Mouse (Mus musculus): ENCODE measurements around the gene Pafah2. TPM values are rescaled to one million over a fixed set of nuclear protein-coding genes. Genes with fewer than 3 reads are reported as not detected.

The Pafah2 gene
- total RNA-seq, 2 experiments from 2014 or later = 7.8 to 10.9 TPM

GRCm38 (mm10) chr4:134417111-134417510 lies 21.0 kb downstream of the Pafah2 start:
- no peak for DNase-seq (ENCODE audit: low spot score in 2 of 2)

DNA sequence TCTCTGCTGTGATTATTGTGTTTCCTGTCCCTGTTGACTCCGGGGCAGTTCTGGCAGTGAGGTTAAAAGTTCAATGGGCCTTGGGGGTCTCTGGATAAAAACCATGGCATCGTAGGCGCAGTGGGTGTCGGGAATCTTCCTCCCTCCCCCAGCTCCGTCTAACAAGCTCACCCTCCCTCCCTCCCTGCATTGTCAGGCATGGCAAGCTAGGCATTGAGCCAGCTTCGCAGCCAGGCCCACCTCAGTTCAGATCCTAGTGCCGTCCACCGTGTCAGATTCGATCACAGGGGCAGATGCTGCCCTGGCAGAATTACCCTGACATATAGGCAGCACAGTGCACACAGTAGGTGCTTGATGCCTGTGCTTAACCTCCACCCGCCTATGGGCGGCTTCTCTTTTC lies 25.9 kb downstream of the Pafah2 start:
- no peak for DNase-seq (ENCODE audit: low spot score in 2 of 2)

DNA sequence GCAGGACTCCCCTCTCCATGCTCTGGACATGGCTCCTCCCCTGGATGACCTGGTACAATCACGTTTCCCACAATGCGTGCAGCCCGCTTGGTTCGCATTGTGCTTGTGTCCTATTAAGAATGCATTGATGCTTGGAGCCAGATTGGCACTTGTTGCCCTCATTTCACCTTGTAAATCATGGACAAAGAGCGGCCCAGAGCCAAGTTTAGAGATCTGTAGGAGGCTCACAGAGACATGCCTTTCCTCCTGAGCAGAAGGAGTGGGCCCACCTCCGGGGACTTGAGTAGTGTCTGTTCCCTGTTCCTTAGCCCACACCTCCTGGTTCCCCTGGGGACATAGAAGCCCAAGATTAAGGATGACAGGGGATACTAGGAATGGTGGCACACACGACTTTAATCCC lies 27.8 kb downstream of the Pafah2 start:
- no peak for DNase-seq (ENCODE audit: low spot score in 2 of 2)

DNA sequence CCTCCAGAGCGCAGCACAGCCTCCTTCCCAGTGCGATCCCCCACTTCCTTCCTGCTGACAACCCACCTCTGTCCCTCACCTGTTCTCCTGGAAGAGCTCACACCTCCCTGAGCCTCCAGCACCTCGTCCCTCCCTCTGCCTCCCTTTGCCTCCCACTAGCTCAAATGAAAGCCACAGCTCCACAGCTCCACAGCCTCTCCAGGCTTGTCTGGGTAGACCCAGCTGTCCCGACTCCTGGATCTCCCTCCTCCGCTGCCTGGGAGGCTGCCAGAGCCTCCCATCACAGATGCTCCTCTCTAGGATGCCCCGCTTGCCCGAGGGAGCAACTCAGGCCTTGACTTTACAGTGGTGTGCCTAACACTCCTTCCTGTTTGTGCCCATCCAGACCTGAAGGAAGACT lies 29.0 kb downstream of the Pafah2 start:
- no peak for DNase-seq (ENCODE audit: low spot score in 2 of 2)

DNA sequence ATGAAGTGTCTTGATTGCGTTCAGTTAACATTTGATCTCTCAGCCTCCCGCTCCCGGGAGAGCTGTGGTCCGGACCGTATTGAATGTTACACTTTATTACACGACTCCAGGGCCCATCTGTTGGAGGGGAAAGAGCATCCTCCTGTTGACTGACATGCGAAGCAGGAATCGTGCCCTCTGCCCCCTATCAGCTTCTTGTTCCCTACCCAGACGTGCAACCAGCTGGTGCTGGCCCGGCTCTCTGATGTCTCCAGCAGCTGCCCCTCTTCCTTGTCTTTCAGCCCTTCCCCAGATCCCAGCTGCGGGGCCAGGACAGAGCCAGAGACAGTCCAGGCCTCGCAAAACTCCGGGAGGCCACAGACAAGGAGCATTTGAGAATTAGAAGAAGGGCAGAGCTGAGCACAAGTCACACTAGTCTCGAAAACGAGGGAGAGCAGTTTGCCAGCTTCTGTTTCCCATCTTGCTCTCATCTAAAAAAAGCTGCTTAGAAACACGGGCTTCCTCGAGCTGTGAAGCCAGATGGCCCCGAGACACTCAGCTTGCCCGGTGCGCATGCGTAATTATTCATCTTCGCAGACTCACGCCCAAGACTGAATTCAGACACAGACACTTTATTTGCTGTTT lies 34.4 kb downstream of the Pafah2 start:
- DNase-seq (ENCODE audit: low spot score in 2 of 2) = peak; percentile 84 to 94

- no peak for DNase-seq (ENCODE audit: low spot score in 2 of 2)
Observed at GRCm38 (mm10) chr4:134432686-134433360, 36.7 kb downstream of the Pafah2 start.

DNA sequence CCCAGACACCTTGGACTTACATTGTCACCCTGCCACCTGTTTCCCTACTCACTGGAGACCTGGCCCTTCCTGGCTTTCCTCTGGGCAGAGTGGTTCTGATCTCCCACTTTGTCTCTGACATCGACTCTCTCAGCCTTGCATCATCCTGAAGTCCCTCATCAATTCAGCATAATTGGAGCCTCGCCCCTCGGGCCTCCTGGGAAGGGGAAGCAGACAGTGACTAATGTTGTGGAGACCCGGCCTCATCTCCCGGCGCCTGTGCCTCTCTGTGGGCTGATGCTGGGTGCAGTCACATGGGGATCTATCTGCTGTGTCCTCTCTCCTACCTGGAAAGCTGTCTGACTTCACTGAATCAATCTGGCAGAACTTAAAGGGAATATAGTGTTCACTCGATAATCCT lies 40.1 kb downstream of the Pafah2 start:
- no peak for DNase-seq (ENCODE audit: low spot score in 2 of 2)

DNA sequence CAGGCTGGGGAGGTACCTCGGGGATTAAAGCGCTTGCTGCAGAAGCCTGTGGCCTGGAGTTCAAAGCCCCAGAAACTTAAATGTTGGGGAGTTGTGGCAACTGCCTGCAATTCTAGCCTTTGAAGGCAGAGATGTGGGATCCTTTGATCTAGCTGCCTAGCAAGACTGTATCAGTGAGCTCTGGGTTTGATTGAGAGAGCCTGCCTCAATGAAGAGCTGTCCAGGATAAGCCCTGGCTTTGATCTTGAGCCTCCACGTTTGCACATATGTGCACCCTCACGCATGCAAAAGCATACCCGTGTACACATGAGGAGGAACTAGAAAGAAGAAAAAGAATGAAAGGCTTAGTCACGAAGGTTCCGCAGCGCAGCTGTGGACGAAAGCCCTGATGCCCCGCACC lies 40.5 kb downstream of the Pafah2 start:
- DNase-seq (ENCODE audit: low spot score in 2 of 2) = no peak

DNA sequence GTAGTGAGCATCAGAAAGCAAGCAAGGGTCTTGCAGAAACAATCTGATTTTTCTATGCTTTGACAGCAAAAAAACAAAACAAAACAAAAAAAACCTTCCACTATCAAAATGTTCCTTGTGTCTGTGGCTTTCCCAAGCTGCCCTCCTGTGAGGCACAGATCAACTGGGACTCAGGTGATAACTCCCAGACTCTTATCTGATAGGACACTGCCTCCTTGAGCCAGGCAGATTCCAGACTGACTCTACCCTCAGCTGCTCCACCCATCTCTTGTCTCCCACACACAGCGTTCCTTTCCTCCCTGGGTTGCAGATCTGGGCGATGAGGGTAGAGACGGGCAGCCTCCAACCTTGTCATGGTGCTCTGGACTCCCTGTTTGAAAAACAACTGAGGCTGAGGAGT lies 43.0 kb downstream of the Pafah2 start:
- DNase-seq (ENCODE audit: low spot score in 2 of 2) = no peak

- no peak for DNase-seq (ENCODE audit: low spot score in 2 of 2)
Observed at GRCm38 (mm10) chr4:134439919-134440318, 43.8 kb downstream of the Pafah2 start.

GRCm38 (mm10) chr4:134442216-134442615 lies 46.1 kb downstream of the Pafah2 start:
- no peak for DNase-seq (ENCODE audit: low spot score in 2 of 2)

- DNase-seq (ENCODE audit: low spot score in 2 of 2) = no peak
Observed at GRCm38 (mm10) chr4:134443589-134443988, 47.5 kb downstream of the Pafah2 start.

DNA sequence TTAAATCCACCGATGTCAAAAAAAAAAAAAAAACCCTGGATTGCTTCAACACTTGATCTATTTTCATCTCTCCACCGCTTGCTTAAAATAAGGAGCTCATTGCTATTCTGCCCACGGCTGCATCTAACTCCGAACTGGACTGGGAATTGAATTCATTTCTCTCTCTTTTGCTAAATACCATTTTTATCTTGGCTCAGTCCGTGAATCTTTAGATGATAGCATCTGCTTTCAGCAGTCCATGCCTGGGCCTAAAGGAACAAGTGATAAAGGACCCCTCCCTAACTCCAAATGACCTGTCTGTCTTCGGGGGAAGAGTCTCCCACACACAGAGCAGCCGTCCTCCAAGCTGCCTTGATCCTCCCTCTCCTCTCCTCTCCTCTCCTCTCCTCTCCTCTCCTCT lies 48.8 kb downstream of the Pafah2 start:
- peak in 1 of 2 experiments; percentile 55 for DNase-seq (ENCODE audit: low spot score in 2 of 2)

DNA sequence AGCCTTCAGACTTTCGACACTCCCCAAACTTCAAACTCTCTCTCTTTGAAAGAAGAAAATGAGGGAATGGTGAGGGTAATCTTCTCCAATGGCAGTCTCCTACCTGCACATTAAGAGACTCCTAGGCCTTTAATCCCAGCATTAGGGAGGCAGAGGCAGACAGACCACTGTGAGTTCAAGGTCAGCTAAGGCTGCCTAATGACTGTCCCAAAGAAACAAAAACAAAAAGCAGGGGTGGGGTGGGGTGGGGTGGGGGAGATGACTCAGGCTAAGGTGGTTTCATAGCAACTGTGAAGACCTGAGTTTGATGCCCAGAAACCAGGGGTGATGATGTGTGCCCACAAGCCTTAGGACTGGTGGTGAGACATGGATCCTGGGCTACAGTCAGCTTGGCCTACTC lies 49.4 kb downstream of the Pafah2 start:
- DNase-seq (ENCODE audit: low spot score in 2 of 2) = no peak

- DNase-seq (ENCODE audit: low spot score in 2 of 2) = no peak
Observed at GRCm38 (mm10) chr4:134447966-134448365, 51.8 kb downstream of the Pafah2 start.

DNA sequence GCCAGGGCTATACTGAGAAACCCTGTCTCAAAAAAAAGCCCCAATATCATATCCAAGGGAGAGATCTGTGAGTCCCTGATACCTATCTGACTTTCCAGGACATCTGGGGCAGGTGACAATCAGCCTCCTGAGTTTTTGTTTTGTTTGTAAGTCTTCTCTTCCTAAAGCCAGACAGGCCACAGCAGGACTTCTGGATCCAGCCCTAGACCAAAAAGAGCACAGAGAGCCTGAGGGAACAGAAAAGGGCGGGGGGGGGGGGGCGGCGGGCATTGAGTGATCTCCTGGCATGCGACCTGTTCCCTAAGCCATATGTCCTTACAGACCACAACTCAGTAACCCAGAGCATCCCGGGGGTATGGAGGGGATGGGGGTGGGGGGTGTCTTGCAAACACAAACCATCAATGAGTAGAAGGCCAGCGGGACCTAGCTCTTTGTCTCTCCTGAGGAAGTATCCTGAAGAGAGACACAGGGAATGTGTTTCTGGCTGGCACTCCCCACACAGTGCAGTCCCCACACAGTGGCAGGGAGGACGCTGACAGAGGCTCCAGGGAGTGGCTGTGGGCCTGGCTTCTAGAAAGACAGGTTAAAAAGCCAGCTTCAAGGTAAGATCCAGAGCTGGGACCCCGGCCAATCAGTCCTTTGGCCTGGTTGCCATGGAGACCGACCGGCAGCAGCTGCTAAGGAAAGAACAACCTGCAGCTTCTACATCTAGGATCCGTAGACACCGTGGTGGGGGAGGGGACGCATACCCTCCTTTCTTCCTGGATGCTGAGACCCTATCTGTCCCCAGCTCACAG lies 53.7 kb downstream of the Pafah2 start:
- DNase-seq (ENCODE audit: low spot score in 2 of 2) = no peak

- DNase-seq (ENCODE audit: low spot score in 2 of 2) = peak in 1 of 2 experiments; percentile 47
Observed at GRCm38 (mm10) chr4:134450392-134451195, 54.5 kb downstream of the Pafah2 start.

DNA sequence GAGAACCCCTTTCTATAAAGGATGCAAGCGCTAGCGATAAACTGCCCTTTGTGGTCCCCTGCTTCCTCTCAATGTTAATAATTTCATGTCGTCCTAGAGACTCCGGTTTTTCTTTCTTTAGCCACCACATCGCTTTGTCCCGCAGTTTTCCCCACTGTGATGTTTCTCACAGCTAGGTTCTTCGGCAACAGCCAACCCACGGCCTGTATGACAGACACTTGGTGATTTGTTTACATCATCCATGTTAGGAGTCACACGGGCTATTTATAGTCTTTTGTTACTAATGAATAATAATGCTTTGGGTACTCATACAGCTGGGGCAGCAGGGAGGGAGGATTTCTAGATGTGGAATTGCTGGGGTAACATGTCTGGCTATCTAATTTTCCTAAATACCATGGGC lies 55.4 kb downstream of the Pafah2 start:
- DNase-seq (ENCODE audit: low spot score in 2 of 2) = no peak

- no peak for DNase-seq (ENCODE audit: low spot score in 2 of 2)
Observed at GRCm38 (mm10) chr4:134453619-134454400, 57.7 kb downstream of the Pafah2 start.

DNA sequence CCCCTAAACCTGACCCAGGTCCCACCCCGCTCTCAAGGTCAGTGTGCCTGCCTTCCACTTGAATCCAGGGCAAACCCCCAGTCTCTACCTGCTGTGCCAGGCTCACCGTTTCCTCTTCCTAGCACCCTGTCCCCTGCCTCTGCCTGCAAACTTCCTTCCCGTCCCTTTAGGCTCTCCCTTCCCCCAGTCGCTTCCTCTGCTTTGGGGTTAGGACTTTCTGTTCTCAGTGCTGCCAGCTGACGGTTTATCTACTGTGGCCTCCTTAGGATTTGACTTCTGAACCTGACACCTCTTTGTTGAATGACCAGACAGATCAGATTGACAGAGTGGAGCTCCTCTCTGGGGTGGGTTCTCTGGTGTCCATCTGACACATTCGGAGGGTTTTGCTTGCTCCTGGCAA lies 59.2 kb downstream of the Pafah2 start:
- DNase-seq (ENCODE audit: low spot score in 2 of 2) = no peak

Measured in layer of hippocampus, postnatal 14 days (tissue).